Mouse (Mus musculus) adrenal gland, postnatal 4 days (tissue): ENCODE measurements at regions not wholly inside any gene's neighbourhood (a gene's known extent, or its start where the extent isn't known, plus 50 kb on each side); places are given as distances from the start of the nearest gene placed in this dataset.

Source experiments
- DNase-seq, 2 experiments: peaks; one replicate each; pipeline ENCODE4 v3.0.0; 2021 to 2022; ENCODE audit warnings: low spot score in 2 of 2, mixed read lengths in 2 of 2

DNA sequence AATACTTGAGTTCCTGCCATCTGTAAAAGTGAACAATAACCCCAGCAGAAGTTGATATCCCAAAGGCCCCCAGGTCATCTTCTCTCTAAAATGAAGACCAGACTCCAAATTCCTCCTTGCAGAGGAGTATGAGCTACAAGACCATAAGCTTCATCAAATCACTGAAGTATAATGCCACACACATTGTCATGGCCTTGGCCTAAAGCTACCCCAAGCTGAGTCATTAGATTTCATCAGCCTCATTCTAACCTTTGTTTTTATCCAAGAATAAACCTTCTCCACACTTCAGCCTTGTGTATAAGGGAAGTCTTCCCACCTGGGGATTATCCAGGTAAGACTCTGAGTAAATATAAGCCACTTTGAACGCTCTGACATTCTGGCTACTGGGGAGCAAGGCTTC lies 289.3 kb downstream of the Psat1 start:
- no peak for DNase-seq

DNA sequence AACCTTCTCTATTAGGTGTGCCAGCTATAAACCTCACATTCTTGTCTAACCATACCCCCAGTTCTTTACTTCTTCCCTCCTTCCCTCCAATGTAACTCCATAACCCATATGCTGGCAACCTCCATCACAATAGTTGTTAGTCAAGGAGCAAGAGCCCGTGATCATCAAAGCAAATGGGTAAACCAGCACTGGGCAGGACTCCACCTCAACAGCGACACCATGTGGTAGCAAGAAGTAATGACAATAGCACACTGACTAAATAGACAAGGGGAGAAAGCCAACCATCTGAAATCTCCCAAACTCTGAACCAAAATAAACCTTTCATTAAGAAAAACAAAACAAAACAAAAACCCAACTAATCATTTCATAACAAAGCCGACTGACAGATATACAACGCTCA lies 297.8 kb downstream of the Psat1 start:
- no peak for DNase-seq

DNA sequence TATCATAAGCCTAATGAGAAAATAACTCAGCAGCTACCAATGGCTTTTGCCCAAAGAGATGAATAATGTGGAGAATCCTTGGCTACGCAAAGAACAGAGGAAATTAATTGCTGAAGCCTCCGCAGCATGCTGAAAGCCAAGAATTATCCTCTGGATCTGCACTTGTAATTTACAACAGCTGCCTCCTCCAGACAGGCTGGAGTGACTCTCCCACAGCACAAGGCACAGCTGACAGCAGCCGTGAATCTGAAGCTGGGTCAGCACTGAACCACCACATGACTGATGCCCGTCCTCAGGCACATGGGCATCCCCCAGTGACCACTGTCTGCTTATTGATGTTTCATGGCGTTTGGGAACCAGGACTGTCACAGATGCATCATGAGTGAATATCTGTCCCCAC lies 299.8 kb downstream of the Psat1 start:
- no peak for DNase-seq

DNA sequence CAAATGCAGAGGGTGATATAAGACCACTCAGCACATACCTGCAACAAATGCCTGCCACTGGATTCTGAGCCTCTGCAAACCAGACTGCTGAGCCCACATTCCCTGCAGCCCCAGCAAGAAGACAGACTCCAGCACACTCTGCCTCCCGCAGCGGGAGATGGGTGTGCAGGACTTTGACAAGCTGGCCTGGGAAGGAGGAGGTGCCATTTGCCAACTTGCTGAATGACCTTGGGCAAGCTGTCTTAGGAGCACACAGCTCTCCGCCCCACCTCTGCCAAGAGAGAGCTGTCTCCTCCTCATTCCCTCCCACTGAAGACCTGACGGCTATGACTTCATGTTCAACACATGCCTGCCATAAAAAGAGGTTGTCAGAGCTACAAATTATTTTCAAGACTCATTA lies 302.4 kb downstream of the Psat1 start:
- DNase-seq, result no peak

DNA sequence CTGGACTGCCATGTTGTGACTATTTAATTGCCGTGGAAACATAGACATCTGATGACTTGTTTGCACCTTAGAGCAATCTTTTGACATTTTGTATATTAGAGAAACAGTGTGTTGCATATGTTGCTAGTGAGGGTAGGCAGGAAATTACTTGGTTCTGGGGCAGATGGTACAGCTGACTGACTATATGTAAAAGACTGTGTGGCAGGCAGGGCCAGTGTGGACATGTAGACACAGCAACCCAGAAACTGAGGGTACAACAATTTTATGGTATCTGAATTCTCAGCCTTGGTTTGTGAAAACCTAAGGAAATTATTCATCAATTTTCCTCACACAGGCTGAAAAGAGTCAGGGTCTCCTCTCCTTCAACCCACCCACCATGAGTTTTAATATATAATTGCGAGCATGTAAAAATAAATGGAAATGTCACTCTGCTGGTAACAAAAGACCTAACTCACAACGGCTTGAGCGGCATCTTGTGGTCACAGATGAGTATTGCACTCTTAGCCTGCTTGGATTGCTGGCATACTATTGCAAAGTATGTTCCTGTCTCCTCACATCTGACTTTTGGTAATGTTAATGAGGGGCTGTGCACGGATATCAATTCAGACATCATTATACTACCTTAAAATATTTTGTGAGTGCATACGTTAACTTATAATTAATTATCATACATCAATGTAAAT lies 329.8 kb downstream of the Psat1 start:
- DNase-seq, result peak in 1 of 2 experiments; percentile 5

DNA sequence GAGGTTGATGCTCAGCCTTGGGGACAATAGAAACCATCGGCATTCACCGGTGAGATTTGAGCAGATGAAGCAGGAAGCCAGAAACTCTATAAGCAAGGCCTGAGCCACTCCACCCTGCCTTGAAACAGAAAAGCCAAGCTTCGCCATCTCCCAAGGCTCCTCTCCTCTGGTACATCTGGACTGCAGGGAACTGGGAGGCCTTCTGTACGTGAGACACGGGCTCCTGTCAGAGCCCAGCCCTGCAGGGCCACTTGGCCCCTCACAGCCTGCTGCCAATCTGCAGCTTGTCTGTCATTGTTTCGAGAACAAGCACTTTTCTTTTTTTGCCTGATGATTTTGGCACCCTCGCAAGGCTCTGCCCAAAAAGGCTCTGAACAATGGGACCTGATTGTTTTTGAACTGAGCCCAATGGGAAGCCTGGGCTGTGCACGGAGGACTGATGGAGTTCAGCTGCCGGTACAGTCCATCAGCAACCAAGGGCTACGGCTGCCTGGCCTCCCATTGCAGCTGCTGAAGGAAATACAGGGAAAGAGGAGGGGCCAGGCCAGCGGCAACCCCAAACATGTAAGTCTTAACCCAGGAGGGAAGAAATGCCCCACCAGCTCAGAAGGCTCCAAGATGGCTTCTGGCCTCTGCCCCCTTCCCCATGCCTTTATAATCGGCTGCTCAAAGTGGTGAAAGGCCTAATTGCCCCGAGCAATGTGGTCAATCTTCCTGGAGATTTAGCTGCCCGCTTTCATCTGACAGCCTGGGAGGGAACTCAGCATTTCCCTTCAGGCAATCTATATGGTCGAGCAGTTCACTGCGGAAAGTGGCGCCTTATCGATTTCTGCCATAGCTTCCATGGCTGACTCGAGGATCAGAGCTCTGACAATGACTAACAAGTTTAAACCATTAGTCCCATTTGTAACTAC lies 332.2 kb downstream of the Psat1 start:
- no peak for DNase-seq

DNA sequence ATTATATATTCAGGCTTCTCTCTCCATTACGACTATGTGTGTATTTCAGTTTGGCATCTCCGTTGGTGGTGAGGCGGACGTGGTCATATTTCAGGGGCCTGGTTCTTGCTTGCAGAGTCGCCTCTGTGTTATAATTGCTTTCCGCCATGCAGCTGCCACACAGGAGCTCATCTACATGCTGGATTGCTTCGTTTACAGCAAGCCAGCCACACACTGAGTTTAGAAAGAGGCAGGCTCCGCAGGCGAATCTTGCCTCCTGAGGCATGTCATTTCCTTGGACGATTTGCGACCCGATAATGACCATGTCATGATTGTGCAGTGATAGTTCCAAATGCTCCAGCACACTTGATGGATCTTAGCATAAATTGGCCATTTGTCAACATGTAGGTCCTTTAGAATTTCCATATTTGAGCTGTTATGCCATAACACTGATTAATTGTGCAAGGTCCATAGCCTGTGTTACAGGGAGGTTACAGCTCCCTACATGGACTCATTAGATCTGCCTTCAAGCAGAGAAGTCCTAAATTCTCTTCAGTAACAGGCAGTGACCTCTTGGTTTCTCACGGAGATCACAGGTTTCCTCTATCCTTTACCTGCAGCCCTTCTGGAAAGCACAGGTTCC lies 335.9 kb downstream of the Psat1 start:
- DNase-seq, result no peak

DNA sequence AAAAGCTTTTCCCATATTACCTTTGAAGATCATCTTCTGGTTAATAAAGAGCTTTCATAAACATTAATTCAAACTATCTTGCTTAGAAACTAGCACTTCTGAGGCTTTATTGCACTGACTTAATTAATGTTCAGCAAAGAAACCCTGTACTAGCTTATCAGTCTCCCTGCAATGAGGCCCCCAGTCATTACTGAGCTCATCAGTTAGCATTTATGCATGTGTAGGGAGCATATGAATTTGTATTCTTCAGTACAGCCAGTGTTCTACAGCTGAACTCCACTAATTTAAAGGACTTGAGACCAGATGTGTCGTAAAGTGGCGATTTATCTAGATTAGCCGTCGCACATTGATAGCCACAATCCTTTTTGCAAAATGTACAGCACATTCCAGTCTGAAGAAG lies 340.7 kb downstream of the Psat1 start:
- DNase-seq, result no peak

DNA sequence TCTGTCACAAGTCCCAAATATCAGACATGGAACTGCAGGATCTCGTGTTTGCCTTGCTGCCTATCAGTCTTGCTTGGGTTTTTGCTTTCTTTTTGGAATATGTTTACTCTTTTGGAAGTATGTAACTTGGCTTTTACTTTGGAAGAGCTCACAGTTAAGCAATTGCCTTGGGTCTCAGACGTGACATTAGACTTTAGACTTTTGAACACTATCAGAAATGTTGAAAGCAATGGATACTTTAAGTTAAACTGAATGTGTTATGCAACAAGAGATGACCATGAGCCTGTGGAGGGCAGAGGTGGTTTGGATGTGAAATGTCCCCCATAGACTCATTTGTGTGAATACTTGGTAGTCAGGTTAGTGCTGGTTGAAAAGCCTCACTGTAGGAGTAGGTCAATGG lies 354.3 kb downstream of the Psat1 start:
- no peak for DNase-seq

DNA sequence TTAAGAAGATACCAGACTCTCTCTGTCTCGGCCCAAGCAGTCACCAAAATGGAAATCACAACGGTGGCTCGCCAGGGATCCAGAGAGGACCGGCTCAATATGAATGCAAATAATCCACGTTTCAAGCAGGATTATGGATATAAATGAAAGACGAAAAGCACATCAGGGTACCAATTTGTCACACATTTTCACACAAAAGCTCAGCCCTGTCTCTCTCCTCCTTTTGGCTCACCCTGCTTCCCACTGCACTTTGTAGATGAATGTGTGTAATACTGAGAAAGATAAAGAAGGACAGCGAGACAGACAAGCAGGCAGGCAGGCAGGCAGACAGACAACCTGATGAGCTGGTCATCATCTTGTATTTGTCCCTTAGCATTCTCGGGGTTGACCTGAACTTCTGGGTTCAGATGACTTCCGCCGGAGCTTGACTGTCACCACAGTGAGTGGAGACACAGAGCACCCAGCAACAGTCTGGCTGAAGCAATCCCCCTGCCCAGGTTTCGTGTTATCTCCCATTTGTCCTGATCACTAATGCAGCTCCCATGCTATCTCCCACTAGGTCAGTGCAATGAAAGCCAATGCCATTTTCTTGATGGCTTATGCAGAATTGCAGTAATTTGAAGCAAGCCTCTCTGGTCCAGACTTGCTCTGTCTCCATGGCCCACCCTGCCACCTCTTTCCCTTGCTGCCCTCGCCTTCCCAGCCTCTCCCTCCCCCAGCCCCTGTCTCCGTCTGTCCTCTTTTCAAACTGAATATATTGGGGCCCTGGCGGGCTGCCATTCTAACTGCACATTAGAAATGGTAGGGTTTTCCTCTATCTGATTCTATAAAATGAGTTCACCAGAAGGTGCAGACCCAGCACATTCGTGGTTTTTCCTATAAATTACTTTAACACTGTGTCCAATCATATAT lies 363.1 kb downstream of the Psat1 start:
- DNase-seq, result no peak

DNA sequence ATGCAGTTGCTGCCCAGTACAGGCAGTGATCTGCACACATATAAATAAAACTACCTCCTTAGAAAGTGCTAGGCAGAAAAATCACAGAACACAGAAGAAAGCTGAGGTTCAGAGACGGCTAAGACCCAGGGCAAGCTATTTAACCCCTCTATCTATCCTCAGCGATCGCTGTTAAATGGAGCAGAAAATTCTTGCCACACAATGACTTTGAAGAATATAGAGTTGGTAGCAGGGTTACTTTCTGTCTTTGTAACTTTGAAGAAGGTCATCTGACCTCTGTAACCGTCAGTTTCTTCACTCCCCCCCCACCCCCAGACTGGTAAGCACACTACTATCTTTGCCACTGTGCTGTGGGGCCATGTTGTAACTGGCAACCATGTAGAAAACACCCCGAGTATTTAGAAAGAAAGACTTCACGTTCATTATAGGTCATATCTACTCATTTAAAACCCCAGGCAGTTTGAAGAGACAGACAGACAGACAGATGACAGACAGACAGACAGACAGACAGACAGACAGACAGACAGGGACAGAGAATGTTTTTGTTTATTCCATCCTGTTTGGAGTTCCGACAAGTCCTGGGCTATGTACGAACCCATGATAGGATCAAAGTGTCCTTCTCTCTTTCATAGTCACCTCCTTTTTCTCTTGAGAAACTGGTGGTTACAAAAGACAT lies 363.9 kb downstream of the Psat1 start:
- DNase-seq, result no peak

DNA sequence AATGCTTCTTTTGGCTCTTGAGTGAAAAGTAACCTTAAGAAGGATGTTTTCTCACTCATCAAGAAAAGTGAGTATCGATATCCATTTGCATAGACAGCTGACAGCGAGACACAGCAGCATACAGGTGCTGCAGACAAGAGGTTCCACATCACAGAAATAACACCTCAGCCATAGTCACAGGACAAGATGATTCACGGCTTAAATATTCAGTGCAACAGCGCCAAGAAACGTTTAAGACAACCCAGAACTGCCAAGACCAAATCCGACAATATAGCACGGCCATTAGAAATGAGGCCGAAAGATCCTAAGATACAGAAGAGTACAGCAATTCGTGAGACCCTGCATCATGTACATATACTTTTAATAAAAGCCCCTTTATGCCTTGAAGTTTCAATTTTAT lies 375.9 kb downstream of the Psat1 start:
- no peak for DNase-seq

DNA sequence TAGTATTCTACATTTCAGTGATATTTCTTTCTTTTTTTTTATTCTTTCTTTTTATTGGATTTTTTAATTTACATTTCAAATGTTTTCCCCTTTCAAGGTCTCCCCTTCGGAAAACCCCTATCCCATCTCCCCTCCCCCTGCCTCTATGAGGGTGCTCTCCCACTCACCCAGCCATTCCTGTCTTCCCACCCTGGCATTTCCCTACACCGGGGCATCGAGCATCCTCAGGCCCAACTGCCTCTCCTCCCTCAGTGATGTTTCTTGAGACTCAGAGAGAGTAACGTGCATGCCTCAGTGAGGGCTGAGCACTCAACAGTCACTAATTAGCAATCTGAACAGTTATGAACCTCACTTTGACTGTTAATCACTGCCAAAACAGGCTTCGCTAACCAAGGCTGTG lies 385.6 kb downstream of the Psat1 start:
- no peak for DNase-seq

DNA sequence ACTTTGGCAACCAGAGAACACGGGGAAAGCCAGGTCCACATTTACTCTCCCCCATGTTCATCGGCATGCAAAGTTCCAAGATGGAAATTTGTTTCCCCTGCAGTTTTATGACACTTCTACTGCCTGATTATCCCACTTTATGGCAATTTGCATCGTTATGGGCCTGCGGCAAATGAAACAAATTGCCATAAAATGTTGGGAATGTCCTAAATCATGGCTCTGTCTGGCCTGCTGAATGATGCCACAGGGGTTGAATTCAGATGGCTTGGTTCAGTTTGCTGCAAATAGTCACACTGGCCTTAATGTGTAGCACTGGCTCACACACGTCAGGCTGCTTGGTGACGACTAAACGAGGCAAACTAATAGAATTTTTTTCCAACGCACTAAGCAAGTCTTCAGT lies 393.2 kb downstream of the Psat1 start:
- no peak for DNase-seq

DNA sequence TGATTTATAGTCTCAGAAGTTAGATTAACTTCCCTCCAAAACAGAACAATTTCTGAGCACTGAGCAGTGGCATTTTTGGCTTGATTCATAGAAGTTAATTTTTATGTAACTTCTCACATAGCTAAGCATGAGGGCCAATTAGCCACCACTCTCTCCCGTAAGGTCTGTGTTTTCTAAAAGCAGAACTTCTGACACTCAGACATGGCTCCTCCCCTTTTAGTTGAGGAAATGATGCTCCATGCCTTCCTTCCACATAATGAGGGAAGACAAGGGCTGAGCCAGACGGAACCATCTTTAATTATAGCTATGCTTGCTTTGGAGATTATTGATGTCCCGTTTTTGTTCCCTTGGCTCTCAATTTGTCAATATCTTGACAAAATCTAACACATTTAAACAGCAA lies 429.3 kb downstream of the Psat1 start:
- no peak for DNase-seq

DNA sequence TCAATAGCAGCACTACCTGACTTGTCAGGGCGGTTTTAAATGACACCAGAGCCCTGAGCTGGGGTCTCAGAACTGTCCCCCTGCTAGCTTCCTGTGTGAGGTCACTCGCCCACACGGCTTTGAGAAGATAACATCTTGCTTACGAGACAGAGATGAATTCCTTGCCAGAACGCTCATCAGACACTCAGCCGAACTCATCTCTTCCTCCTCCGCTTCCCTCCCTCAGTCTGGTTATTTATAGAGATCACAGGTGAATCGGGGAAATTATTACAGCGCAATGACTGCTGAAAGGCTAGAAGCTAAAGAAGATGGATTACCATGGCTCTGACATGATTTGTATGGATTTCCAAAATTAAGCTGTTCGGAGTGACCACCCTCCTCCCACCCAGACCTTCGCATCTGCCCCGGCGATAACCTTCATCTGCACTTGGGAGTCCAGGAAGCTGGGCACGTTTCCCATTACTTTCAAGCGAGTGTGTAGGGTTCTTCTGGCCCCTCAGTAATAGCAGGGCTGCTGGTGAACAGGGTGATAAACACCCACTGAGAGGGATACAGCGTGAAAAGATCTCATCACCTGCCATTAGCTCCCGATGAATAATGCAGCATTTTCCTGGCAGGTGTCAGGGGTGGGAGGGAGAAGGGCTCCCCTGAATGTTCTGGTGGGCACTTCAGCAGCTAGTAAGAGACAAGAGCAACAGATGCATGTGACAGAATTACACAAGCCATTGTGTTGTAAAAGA lies 430.4 kb downstream of the Psat1 start:
- DNase-seq, result no peak

DNA sequence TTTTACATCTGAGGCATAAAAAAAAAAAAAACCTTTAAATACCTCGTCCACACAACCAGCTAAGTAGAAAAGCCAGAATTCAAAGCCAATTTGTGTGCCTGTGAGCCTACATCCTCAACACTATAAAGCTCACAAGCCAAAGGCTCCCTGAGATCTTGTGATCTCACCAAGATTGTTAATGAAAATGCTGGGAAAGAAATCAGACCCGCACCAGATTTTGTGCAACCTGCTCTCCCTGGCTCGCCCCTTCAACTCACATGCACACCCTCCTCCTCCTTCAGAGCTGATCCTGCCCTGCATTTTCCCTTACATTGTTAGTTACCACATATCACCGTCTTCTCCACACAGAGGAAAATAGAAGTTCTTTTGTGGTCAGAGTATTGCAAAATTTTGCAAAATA lies 433.9 kb downstream of the Psat1 start:
- DNase-seq, result no peak

DNA sequence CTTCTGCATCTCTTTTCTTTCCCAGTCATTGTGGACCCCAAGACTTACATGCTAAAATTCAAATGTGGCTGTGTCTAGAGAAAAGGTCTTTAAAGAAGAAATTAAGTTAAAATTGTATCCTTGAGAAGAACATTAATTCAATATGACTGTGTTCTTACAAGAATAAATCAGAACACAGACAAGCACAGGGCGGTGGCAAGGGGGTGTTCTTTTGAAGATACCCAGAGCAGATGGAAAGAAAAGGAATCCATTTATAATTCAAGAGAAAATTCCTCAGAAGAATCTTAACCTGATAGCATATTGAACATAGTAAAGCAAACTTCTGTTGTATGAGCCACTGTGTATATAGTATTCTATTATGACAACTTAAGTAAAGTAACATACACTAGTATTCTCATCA lies 436.7 kb downstream of the Psat1 start:
- no peak for DNase-seq

DNA sequence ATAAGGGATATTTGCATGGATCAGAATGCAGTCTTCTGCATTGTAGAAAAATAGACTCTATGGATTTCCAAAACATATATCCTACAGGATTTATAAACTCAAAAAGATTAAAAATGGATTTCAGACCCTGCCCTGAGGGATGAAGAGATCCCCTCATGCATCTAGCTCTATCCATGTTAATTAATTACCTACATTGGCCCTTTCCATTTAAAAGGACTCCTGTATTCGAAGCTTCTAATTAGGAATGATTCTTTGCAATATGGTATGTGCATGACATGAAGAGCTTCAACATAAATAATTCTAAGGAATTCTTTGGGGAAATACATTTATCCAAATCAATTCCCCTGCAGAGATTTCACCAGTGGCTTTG lies 444.2 kb downstream of the Psat1 start:
- DNase-seq, result no peak
